Mouse (Mus musculus) small intestine, adult 2 months (tissue): Measurements from ENCODE around the gene Ankrd11. TPM values are rescaled to one million over a fixed set of nuclear protein-coding genes. Genes with fewer than 3 reads are reported as not detected.

Source experiments
- H3K27ac ChIP-seq: fragments of 200-500 bp; 2 replicates; pipeline ENCODE4 v1.5.1; 2012; ENCODE audit warnings: low read depth, low read length, control low read depth, inconsistent platforms; ENCODE audit not compliant: insufficient read depth
- H3K27me3 ChIP-seq: fragments of 200-500 bp; 2 replicates; pipeline ENCODE4 v1.6.1; 2012; ENCODE audit warnings: mild to moderate bottlenecking, moderate library complexity, low read length, inconsistent platforms; ENCODE audit not compliant: control insufficient read depth, insufficient read depth
- H3K36me3 ChIP-seq: fragments of 200-500 bp; 2 replicates; pipeline ENCODE4 v1.6.1; 2012; ENCODE audit warnings: mild to moderate bottlenecking, low read length, control low read depth, inconsistent platforms; ENCODE audit not compliant: control insufficient read depth, insufficient read depth
- H3K4me1 ChIP-seq: fragments of 200-500 bp; 2 replicates; pipeline ENCODE4 v1.6.1; 2012; ENCODE audit warnings: low read length, inconsistent platforms, mixed read lengths; ENCODE audit not compliant: control insufficient read depth, insufficient read depth, insufficient read length
- H3K4me3 ChIP-seq: fragments of 200-500 bp; 2 replicates; pipeline ENCODE4 v1.5.1; 2012; ENCODE audit warnings: low read depth, mild to moderate bottlenecking, control low read depth, inconsistent platforms, low read length, moderate library complexity
- CTCF ChIP-seq: fragments of 200-500 bp; IDR thresholded peaks from 2 replicates; pipeline ENCODE4 v1.5.1; 2012; ENCODE audit warnings: low read depth, mild to moderate bottlenecking, control low read depth, inconsistent platforms, low read length, moderate library complexity, mixed read lengths; ENCODE audit not compliant: insufficient replicate concordance, insufficient read length; ENCODE audit errors: extremely low read depth
- POLR2A ChIP-seq: fragments of 200-500 bp; IDR thresholded peaks from 2 replicates; pipeline ENCODE4 v1.6.1; 2012; ENCODE audit warnings: low read depth, mild to moderate bottlenecking, control low read depth, inconsistent platforms, low read length, moderate library complexity
- WGBS: fragments of 180-500 bp; shearing (Covaris S2); methylation state at CpG from one replicate; pipeline ENCODE4 v1.1.7; 2018; 5-methylcytosine and 5-hydroxymethylcytosine counted together
- polyA plus RNA-seq: library from polyadenylated mRNA; depleted of rRNA; stranded (reverse); fragments of >200 nt; gene quantifications from 2 replicates; pipeline ENCODE4 v1.2.3, GENCODE M21; 2012

The Ankrd11 gene
- polyA plus RNA-seq, 1 experiment: 79.9 TPM

DNA sequence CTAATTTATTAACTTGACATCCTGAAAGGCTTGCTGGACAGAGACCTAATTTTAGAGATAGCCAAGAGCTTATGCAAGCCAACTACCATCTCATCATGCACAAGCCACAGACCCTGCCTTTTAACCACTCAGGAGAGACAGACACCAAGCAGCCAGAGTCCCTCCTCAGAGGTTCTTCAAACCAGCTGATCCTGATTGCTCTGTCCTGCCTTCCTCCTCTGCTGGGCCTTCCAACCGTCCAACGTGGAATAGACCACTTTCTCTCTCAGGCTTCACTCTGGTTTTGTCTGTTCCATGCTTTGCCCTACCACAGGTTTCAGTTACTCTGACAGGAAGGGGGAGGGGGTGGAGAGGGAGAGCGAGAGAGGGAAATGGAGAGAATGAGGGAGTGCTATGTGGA is 125.3 kb downstream of the Ankrd11 start:
- WGBS: 45% methylated on average over 3 of the region's 3 CpGs
- Histone ChIP-seq H3K27ac (no peak overlapping the region), H3K36me3 (peaks cover 19% of the 10 kb centered on the region), H3K4me1 (peaks cover 22% of the 10 kb centered on the region), H3K27me3 (no peaks in the 10 kb centered on the region), H3K4me3 (no peak overlapping the region)
- TF ChIP-seq CTCF: no peak
- TF ChIP-seq POLR2A: no peak

DNA sequence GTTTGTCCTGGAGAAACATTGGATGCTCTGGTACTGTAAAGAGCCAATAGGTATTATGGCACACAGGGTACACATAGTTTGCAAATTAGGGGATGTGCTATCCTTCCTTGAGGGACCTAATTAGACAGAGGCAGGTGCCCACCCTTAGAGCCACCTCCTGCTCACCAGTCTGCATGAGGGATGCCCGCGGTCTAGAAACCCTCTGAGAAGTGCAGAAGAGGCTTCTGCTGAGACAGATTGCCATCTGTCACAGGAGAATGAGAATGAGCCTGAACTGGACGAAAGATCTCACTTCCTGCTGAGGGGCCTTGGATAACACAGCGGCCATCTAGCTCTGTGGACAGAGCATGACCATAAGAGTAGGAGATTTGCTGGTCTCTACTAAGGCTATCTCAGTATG is 129.2 kb downstream of the Ankrd11 start:
- H3K36me3 ChIP-seq: peaks cover 25% of the 10 kb centered on the region
- WGBS: 91% methylated on average over 4 of the region's 4 CpGs

DNA sequence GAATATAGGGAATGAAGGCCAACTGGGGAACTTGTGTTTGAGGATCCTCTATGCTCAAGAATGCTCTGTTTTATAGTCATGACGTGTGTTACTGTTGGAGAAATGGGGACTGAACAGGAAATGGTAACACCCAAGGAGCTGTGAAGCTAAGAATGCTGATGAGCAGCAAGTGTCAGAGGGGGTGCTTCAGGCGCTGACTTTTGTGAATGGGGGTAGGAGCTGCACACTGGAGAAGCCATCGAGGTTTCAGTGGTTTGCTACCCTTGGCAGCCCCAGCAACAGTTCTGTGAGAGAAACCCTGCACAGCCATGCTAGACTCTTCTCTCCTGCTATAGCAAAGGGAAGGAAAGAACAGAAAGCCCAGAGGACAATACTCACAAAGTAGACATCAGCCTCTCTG is 129.9 kb downstream of the Ankrd11 start:
- Histone ChIP-seq H3K4me3 (no peak overlapping the region), H3K36me3 (peaks cover 29% of the 10 kb centered on the region), H3K27me3 (no peaks in the 10 kb centered on the region), H3K27ac (no peak overlapping the region), H3K4me1 (peaks cover 3% of the 10 kb centered on the region; the same call in 1 of the 2 replicates)
- TF ChIP-seq CTCF: no peak
- TF ChIP-seq POLR2A: no peak
- 62% methylated on average over 3 of the region's 3 CpGs for WGBS

More for the DNA sequence above, 129.2 kb downstream of the Ankrd11 start:
- TF ChIP-seq POLR2A (no peak), CTCF (no peak)
- Histone ChIP-seq H3K27ac (no peak overlapping the region), H3K4me3 (no peak overlapping the region), H3K27me3 (no peaks in the 10 kb centered on the region), H3K4me1 (peaks cover 8% of the 10 kb centered on the region)

DNA sequence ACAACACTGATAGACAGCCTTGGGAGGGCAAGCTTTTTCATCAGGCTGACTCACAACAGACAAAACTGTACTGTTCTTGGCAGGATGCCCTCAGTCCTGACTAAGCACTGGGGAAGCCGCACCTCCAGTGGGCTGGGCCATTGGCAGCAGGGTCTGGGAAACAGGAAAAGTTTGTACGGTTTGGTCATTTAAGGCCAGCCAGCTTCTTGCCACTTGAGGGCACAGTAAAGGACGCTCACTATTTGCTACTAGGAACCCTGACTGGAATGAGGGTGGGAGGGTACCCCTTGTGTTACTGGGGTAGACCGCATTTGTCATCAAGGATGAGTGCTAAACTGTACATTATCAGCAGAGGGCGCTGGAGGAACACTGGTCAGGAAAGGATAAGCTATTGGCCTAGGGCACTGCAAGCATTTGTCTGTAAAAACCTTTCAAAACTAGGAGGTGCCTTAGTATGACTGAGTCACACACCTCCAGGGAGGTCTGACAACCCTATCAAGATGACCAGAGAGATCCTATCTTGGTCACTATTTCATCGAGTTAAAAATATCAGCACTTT is 135.5 kb downstream of the Ankrd11 start:
- TF ChIP-seq CTCF (peak; percentile 73; the same call in 1 of the 2 replicates), POLR2A (no peak)
- Histone ChIP-seq H3K27me3 (no peaks in the 10 kb centered on the region), H3K36me3 (peaks cover 12% of the 10 kb centered on the region), H3K4me3 (peak overlapping the region; percentile 5; the same call in 1 of the 2 replicates), H3K4me1 (peaks cover 7% of the 10 kb centered on the region), H3K27ac (peak overlapping the region; percentile 38)
- 5% methylated on average over 6 of the region's 6 CpGs for WGBS

DNA sequence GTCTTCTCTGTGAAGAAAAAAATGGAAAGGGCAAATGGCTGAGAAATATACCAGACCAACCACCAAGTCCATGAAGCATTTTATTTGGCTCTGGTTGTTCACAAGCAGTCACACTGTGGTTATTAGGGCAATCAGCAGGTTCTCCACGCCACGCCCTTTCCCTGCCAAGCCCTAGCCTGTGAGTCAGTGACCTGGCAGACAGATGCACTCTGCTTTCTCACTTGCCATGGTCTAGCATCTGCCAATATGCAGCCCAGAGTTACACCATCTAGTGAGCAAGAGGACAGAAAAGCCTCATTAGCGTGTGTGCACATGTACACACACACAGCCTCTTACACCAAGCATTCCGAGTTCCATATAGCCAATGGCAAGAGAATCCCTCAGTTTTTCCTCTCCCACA is 136.7 kb downstream of the Ankrd11 start:
- WGBS: 49% methylated on average over 4 of the region's 4 CpGs
- TF ChIP-seq POLR2A (no peak), CTCF (no peak)
- Histone ChIP-seq H3K4me3 (no peak overlapping the region), H3K27ac (peak overlapping the region; percentile 41; the same call in 1 of the 2 replicates), H3K4me1 (peaks cover 7% of the 10 kb centered on the region), H3K36me3 (peaks cover 17% of the 10 kb centered on the region), H3K27me3 (no peaks in the 10 kb centered on the region)

DNA sequence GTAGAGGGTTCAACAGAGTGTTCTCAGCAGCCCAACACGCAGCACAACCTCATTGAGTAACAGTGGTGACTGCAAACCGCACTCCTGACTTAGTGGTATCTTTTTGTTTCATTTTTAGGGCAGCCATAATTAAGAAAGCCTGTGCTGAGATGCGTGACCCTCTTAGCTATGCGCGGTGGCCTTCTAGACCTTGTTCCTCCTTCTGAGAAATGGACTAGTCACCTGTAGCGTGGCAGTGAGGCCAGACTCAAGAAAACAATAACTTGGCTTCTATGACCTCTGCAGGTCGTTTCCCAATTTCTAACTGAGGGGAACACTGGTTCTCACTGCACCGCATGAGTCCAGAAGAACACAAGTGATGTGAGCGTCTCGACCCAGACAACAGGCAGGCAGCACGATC is 137.6 kb downstream of the Ankrd11 start:
- H3K27ac ChIP-seq: no peak overlapping the region
- TF ChIP-seq CTCF (no peak), POLR2A (no peak)

DNA sequence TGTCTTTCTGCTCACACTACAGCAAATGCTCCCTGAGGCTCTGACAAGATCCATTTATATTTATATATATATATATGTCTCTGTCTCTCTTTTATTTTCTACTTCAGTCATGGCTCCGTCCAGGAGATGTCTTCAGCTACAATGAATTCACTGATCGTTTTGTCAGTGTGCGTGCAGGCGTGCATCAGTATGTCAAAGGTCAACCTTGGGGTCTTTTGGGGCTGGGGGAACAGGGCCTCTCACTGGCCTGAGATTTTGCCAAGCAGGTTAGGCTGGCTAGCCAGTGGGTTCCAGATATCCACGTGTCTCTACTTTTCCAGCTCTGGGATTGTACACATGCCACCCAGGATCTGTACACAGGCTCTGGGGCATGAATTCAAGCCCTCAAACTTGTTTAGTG is 139.1 kb downstream of the Ankrd11 start:
- TF ChIP-seq CTCF: no peak
- no peak for TF ChIP-seq POLR2A
- Histone ChIP-seq H3K27ac (no peak overlapping the region), H3K27me3 (no peaks in the 10 kb centered on the region), H3K4me1 (peaks cover 7% of the 10 kb centered on the region), H3K4me3 (no peak overlapping the region), H3K36me3 (peaks cover 29% of the 10 kb centered on the region)
- WGBS: 89% methylated on average over 5 of the region's 5 CpGs

More for the DNA sequence above, 137.6 kb downstream of the Ankrd11 start:
- Histone ChIP-seq H3K4me1 (peaks cover 7% of the 10 kb centered on the region), H3K27me3 (no peaks in the 10 kb centered on the region), H3K4me3 (no peak overlapping the region), H3K36me3 (peaks cover 20% of the 10 kb centered on the region)
- WGBS: 88% methylated on average over 11 of the region's 11 CpGs
